Comparison of ENCODE assay signal across 9 mouse cellular contexts in genomic region chr8:3355586-3355985, GRCm38 (mm10). TPM values are rescaled to one million over a fixed set of nuclear protein-coding genes. Genes with fewer than 3 reads are reported as not detected.
DNase-seq lines count a peak whose midpoint lies in the region; ATAC-seq and TF ChIP-seq lines count a peak whose summit lies in the region.
"Had no signal": no experiment of that assay in that cellular context is flagged by ENCODE, and none has a peak within 500 bp of the region (broad histone marks: within the 10 kb centered on the region; RNA-seq: fewer than 3 reads in every experiment).

No protein-coding gene starts in this region.

- no peaks in the 10 kb centered on the region for H3K27me3 ChIP-seq in splenic B cell, adult 2 months (ENCODE audit: control insufficient read depth, insufficient read depth, low read length, poor library complexity, severe bottlenecking)
- H3K27me3 ChIP-seq in midbrain, embryonic 14.5 days (ENCODE audit: control insufficient read depth, insufficient read depth, low read length) = no peaks in the 10 kb centered on the region

- DNase-seq in CD8-positive naive resting alpha-beta T cell, adult 2 months (ENCODE audit: low read depth in 2 of 2, low spot score in 2 of 2) = peak; percentile 84 to 86
- DNase-seq in lung, postnatal 4 days = peak; percentile 40 to 43
- peak; percentile 88 for DNase-seq in splenic B cell, adult 2 months (ENCODE audit: low read depth, low spot score)
- no peak for DNase-seq in layer of hippocampus, postnatal 10 days (ENCODE audit: low spot score in 2 of 2)
- no peak for DNase-seq in adrenal gland, adult 2 months
- DNase-seq in kidney, adult 18-20 months = no peak
- DNase-seq in midbrain, embryonic 14.5 days = no peak
- DNase-seq: layer of hippocampus, adult 9-11 months had no signal

- H3K4me2 ChIP-seq in midbrain, embryonic 14.5 days (ENCODE audit: low read length) = no peak overlapping the region

- peaks cover 15% of the 10 kb centered on the region for H3K36me3 ChIP-seq in splenic B cell, adult 2 months (ENCODE audit: control insufficient read depth, insufficient read depth, low read length, poor library complexity, severe bottlenecking)
- no peaks in the 10 kb centered on the region for H3K36me3 ChIP-seq in midbrain, embryonic 14.5 days (ENCODE audit: control insufficient read depth, insufficient read depth, low read length)

- 0 out of 2 replicates have a peak, but pooled peaks have one; percentile 19 for TF ChIP-seq CTCF in bone marrow macrophage, adult 2 months (IDR thresholded peaks at IDR 0.05; ENCODE audit: low read depth, low read length)

- no peaks in the 10 kb centered on the region for H3K9me3 ChIP-seq in midbrain, embryonic 14.5 days (ENCODE audit: control insufficient read depth, low read length)

- H3K4me3 ChIP-seq in bone marrow macrophage, adult 2 months (ENCODE audit: insufficient read depth, low read length) = no peak overlapping the region
- H3K4me3 ChIP-seq in midbrain, embryonic 14.5 days (replicated peaks; ENCODE audit: low read depth, low read length) = no peak overlapping the region

- no peak overlapping the region for H3K27ac ChIP-seq in bone marrow macrophage, adult 2 months (ENCODE audit: insufficient read depth, low read depth, low read length)
- H3K27ac ChIP-seq in midbrain, embryonic 14.5 days (replicated peaks; ENCODE audit: low read depth, low read length) = no peak overlapping the region

- 82% methylated on average over 6 of the region's 6 CpGs for WGBS in midbrain, embryonic 14.5 days

- H3K9ac ChIP-seq in midbrain, embryonic 14.5 days (replicated peaks; ENCODE audit: low read length) = no peak overlapping the region

- no peak for ATAC-seq in midbrain, embryonic 14.5 days (ENCODE audit: low FRiP score, low TSS enrichment)

- TF ChIP-seq POLR2A in bone marrow macrophage, adult 2 months (IDR thresholded peaks at IDR 0.05; ENCODE audit: borderline replicate concordance, low read depth, low read length) = no peak

- H3K4me1 ChIP-seq in bone marrow macrophage, adult 2 months (ENCODE audit: control insufficient read depth, insufficient read depth, low read length) = peaks cover 23% of the 10 kb centered on the region
- no peaks in the 10 kb centered on the region for H3K4me1 ChIP-seq in midbrain, embryonic 14.5 days (ENCODE audit: control insufficient read depth, insufficient read depth, low read length)

RNA-seq across cellular contexts. Expression of gene A430078G23Rik, which starts 2.4 kb away (rescaled TPM):
- 0.70 and 1.1 TPM in 2 replicates for polyA plus RNA-seq in bone marrow macrophage, adult 2 months (2012; ENCODE audit: insufficient read depth, insufficient read length, missing spikeins)
- under 1 TPM in 1 of 2 experiments, not detected in 1; 0.53 TPM for total RNA-seq in layer of hippocampus, postnatal 10 days (2021)
- under 1 TPM; 0.66 TPM for total RNA-seq in adrenal gland, adult 2 months (2021)
- polyA plus RNA-seq in adrenal gland, adult 2 months (2012; rRNA removed) = 0.11 TPM in 1 of 2 replicates, not detected in the other
- not detected in 2 replicates for polyA plus RNA-seq in midbrain, embryonic 14.5 days (2014; fragmentation: Nextera tagmentation; extraction: Ambion mirVana)

RNA-seq across cellular contexts. Expression of gene Arhgef18, which starts 37.2 kb away (rescaled TPM):
- polyA plus RNA-seq in bone marrow macrophage, adult 2 months (2012; ENCODE audit: insufficient read depth, insufficient read length, missing spikeins) = 1.9 and 2.3 TPM in 2 replicates
- 10 to 100 TPM; 36.5 to 44.6 TPM for total RNA-seq in layer of hippocampus, postnatal 10 days (2021)
- total RNA-seq in adrenal gland, adult 2 months (2021) = 10 to 100 TPM; 28.1 to 36.1 TPM
- polyA plus RNA-seq in adrenal gland, adult 2 months (2012; rRNA removed) = 43.2 and 48.4 TPM in 2 replicates
- 12.5 and 13.2 TPM in 2 replicates for polyA plus RNA-seq in midbrain, embryonic 14.5 days (2014; fragmentation: Nextera tagmentation; extraction: Ambion mirVana)

Comparison
In these comparisons a context has a peak if more than half of its experiments do, and no peak if none do; other contexts are left out.
1. DNase-seq: peak in CD8-positive naive resting alpha-beta T cell, adult 2 months (2 of 2), lung, postnatal 4 days (2 of 2) and splenic B cell, adult 2 months (single experiment); none in layer of hippocampus, postnatal 10 days (0 of 2), adrenal gland, adult 2 months (single experiment), kidney, adult 18-20 months (single experiment) and midbrain, embryonic 14.5 days (single experiment).